Mouse (Mus musculus) myocyte (in vitro differentiated cells): ENCODE measurements around the gene Hectd1. TPM values are rescaled to one million over a fixed set of nuclear protein-coding genes. Genes with fewer than 3 reads are reported as not detected.

Experiments used
- H3K27me3 ChIP-seq: one replicate; pipeline ENCODE4 v1.6.1; 2011; ENCODE audit not compliant: control insufficient read depth, insufficient read depth, insufficient read length
- H3K36me3 ChIP-seq: one replicate; pipeline ENCODE4 v1.6.1; 2011; ENCODE audit not compliant: control insufficient read depth, insufficient read depth
- H3K4me2 ChIP-seq: one replicate; pipeline ENCODE4 v1.6.1; 2011; ENCODE audit warnings: low read depth, control low read depth
- H3K4me3 ChIP-seq: one replicate; pipeline ENCODE4 v1.5.1; 2011; ENCODE audit warnings: mild to moderate bottlenecking, control low read depth, moderate library complexity
- H3K79me2 ChIP-seq: one replicate; pipeline ENCODE4 v1.6.1; 2011; ENCODE audit not compliant: control insufficient read depth, insufficient read depth
- H3ac ChIP-seq: one replicate; pipeline ENCODE4 v1.6.1; 2011; ENCODE audit not compliant: control insufficient read depth, insufficient read length
- CEBPB ChIP-seq: IDR thresholded peaks from 2 replicates; pipeline ENCODE4 v1.6.1; 2011; ENCODE audit warnings: mild to moderate bottlenecking, moderate library complexity; ENCODE audit not compliant: poor library complexity, insufficient read depth, severe bottlenecking
- E2F4 ChIP-seq: IDR thresholded peaks from one replicate; pipeline ENCODE4 v1.6.1; 2011; ENCODE audit warnings: mild to moderate bottlenecking, control low read depth, moderate library complexity; ENCODE audit not compliant: insufficient read depth
- MAX ChIP-seq: IDR thresholded peaks from one replicate; pipeline ENCODE4 v1.6.1; 2011; ENCODE audit warnings: low read depth, mild to moderate bottlenecking, control low read depth
- MYOD1 ChIP-seq, 3 experiments: IDR thresholded peaks; one replicate each; pipeline ENCODE4 v1.6.1; 2011; ENCODE audit warnings: control low read depth in 2 of 3, low read depth in 2 of 3, mild to moderate bottlenecking in 2 of 3, moderate library complexity in 1 of 3; ENCODE audit not compliant: insufficient read length in 2 of 3, control insufficient read depth in 1 of 3
- MYOG ChIP-seq, 3 experiments: IDR thresholded peaks; one replicate each; pipeline ENCODE4 v1.6.1; 2011; ENCODE audit warnings: control low read depth in 2 of 3, low read depth in 2 of 3, mild to moderate bottlenecking in 2 of 3; ENCODE audit not compliant: insufficient read length in 2 of 3, control insufficient read depth in 1 of 3, insufficient read depth in 1 of 3
- POLR2A ChIP-seq: IDR thresholded peaks from one replicate; pipeline ENCODE4 v1.6.1; 2011; ENCODE audit warnings: low read depth, mild to moderate bottlenecking, control low read depth, moderate library complexity; ENCODE audit not compliant: insufficient read length
- POLR2AphosphoS2 ChIP-seq: IDR thresholded peaks from one replicate; pipeline ENCODE4 v1.6.1; 2011; ENCODE audit warnings: low read depth, control low read depth; ENCODE audit not compliant: insufficient read length
- REST ChIP-seq: IDR thresholded peaks from one replicate; pipeline ENCODE4 v1.6.1; 2011; ENCODE audit warnings: mild to moderate bottlenecking, control low read depth, moderate library complexity; ENCODE audit not compliant: insufficient read depth, insufficient read length
- SRF ChIP-seq: IDR thresholded peaks from one replicate; pipeline ENCODE4 v1.6.1; 2011; ENCODE audit warnings: low read depth; ENCODE audit not compliant: control insufficient read depth, insufficient read length
- TCF12 ChIP-seq: IDR thresholded peaks from one replicate; pipeline ENCODE4 v1.6.1; 2011; ENCODE audit warnings: mild to moderate bottlenecking, control low read depth; ENCODE audit not compliant: poor library complexity, insufficient read depth, severe bottlenecking
- TCF3 ChIP-seq: IDR thresholded peaks from one replicate; pipeline ENCODE4 v1.6.1; 2011; ENCODE audit warnings: low read depth, control low read depth; ENCODE audit not compliant: insufficient read length
- USF1 ChIP-seq: IDR thresholded peaks from one replicate; pipeline ENCODE4 v1.6.1; 2011; ENCODE audit warnings: low read depth, mild to moderate bottlenecking, control low read depth, moderate library complexity
- polyA plus RNA-seq: library from polyadenylated mRNA; unstranded; fragments of >200 nt; fragmentation: generic; extraction: Trizol; gene quantifications from one replicate; pipeline ENCODE4 v1.2.1, GENCODE M21; 2012; ENCODE audit warnings: missing spikeins

Gene Hectd1
- polyA plus RNA-seq, 1 experiment: 15.4 TPM

GRCm38 (mm10) chr12:51823311-51823710 lies 6.0 kb downstream of the Hectd1 start:
- Histone ChIP-seq H3K79me2 (peaks cover 95% of the 10 kb centered on the region), H3K27me3 (no peaks in the 10 kb centered on the region), H3K36me3 (peaks cover 11% of the 10 kb centered on the region), H3ac (no peak overlapping the region), H3K4me3 (no peak overlapping the region), H3K4me2 (no peak overlapping the region)
- TF ChIP-seq USF1: no peak
- no peak for TF ChIP-seq MAX
- TF ChIP-seq MYOG (IDR thresholded peaks at IDR 0.05; ENCODE audit: control insufficient read depth in 1 of 3, insufficient read depth in 1 of 3, insufficient read length in 2 of 3, low read depth in 2 of 3): no peak
- TF ChIP-seq TCF3: no peak
- TF ChIP-seq MYOD1 (IDR thresholded peaks at IDR 0.05; ENCODE audit: control insufficient read depth in 1 of 3, insufficient read length in 2 of 3, low read depth in 2 of 3): no peak
- TF ChIP-seq POLR2AphosphoS2: no peak
- no peak for TF ChIP-seq REST
- no peak for TF ChIP-seq CEBPB
- no peak for TF ChIP-seq SRF
- no peak for TF ChIP-seq TCF12
- no peak for TF ChIP-seq E2F4
- TF ChIP-seq POLR2A: no peak

- TF ChIP-seq SRF (no peak), POLR2A (no peak), E2F4 (no peak)
- peaks cover 11% of the 10 kb centered on the region for H3K36me3 ChIP-seq
- H3ac ChIP-seq: no peak overlapping the region
- no peak overlapping the region for H3K4me3 ChIP-seq
- no peak overlapping the region for H3K4me2 ChIP-seq
- H3K27me3 ChIP-seq: no peaks in the 10 kb centered on the region
- H3K79me2 ChIP-seq: peaks cover 95% of the 10 kb centered on the region
Observed at GRCm38 (mm10) chr12:51822861-51823260, 6.5 kb downstream of the Hectd1 start.

GRCm38 (mm10) chr12:51822236-51822635 lies 7.1 kb downstream of the Hectd1 start:
- no peaks in the 10 kb centered on the region for H3K27me3 ChIP-seq
- no peak overlapping the region for H3K4me3 ChIP-seq
- H3ac ChIP-seq: no peak overlapping the region
- no peak for TF ChIP-seq TCF3
- H3K36me3 ChIP-seq: peaks cover 11% of the 10 kb centered on the region
- H3K4me2 ChIP-seq: no peak overlapping the region
- H3K79me2 ChIP-seq: peaks cover 95% of the 10 kb centered on the region

- Histone ChIP-seq H3K36me3 (peaks cover 11% of the 10 kb centered on the region), H3K4me3 (no peak overlapping the region), H3K79me2 (peaks cover 95% of the 10 kb centered on the region), H3K4me2 (no peak overlapping the region), H3K27me3 (no peaks in the 10 kb centered on the region), H3ac (no peak overlapping the region)
- TF ChIP-seq POLR2AphosphoS2: no peak
- no peak for TF ChIP-seq E2F4
- TF ChIP-seq CEBPB: no peak
- no peak for TF ChIP-seq MYOG (IDR thresholded peaks at IDR 0.05; ENCODE audit: control insufficient read depth in 1 of 3, insufficient read depth in 1 of 3, insufficient read length in 2 of 3, low read depth in 2 of 3)
- TF ChIP-seq POLR2A: no peak
- TF ChIP-seq SRF: no peak
- no peak for TF ChIP-seq TCF12
- TF ChIP-seq TCF3: no peak
- TF ChIP-seq REST: no peak
- TF ChIP-seq MYOD1 (IDR thresholded peaks at IDR 0.05; ENCODE audit: control insufficient read depth in 1 of 3, insufficient read length in 2 of 3, low read depth in 2 of 3): no peak
- no peak for TF ChIP-seq MAX
- no peak for TF ChIP-seq USF1
Observed at GRCm38 (mm10) chr12:51821256-51821655, 8.1 kb downstream of the Hectd1 start.

- no peak overlapping the region for H3ac ChIP-seq
- no peaks in the 10 kb centered on the region for H3K27me3 ChIP-seq
- H3K4me2 ChIP-seq: no peak overlapping the region
- H3K36me3 ChIP-seq: peaks cover 11% of the 10 kb centered on the region
- peaks cover 95% of the 10 kb centered on the region for H3K79me2 ChIP-seq
- no peak overlapping the region for H3K4me3 ChIP-seq
- TF ChIP-seq TCF3 (no peak), MYOD1 (IDR thresholded peaks at IDR 0.05; ENCODE audit: control insufficient read depth in 1 of 3, insufficient read length in 2 of 3, low read depth in 2 of 3) (no peak), POLR2AphosphoS2 (no peak), CEBPB (no peak), REST (no peak), MYOG (IDR thresholded peaks at IDR 0.05; ENCODE audit: control insufficient read depth in 1 of 3, insufficient read depth in 1 of 3, insufficient read length in 2 of 3, low read depth in 2 of 3) (no peak)
Observed at GRCm38 (mm10) chr12:51819951-51820498, 9.3 kb downstream of the Hectd1 start.
